Mouse (Mus musculus): Measurements from ENCODE around the gene Camta1. TPM values are rescaled to one million over a fixed set of nuclear protein-coding genes. Genes with fewer than 3 reads are reported as not detected.

Gene Camta1
- total RNA-seq, 2 experiments from 2014 or later: 51.1 to 60.0 TPM

DNA sequence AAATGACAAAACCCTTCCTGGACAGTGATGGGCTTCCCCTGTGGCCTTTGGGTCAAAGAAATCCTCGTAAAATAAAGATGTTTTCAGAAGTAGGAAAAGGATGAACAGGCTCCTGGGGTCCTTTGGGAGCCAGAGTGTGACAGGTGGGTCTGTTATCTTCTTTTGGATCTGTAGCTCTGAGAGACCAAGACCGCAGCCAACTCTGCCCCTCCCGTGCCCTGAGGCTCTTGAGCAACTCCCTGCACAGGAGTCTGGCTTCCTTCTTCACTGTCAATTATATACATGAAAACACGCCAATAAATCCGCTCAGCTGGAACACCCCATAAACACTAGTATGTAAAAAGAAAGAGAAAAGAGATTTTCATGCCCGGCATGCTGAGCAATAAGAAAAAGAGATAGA lies 250.1 kb downstream of the Camta1 start:
- no peak for DNase-seq (ENCODE audit: low spot score in 2 of 2)

- DNase-seq (ENCODE audit: low spot score in 2 of 2): peak in 1 of 2 experiments; percentile 33
Observed at GRCm38 (mm10) chr4:151610266-151610665, 251.4 kb downstream of the Camta1 start.

GRCm38 (mm10) chr4:151604907-151605306 lies 256.8 kb downstream of the Camta1 start:
- peak; percentile 24 to 26 for DNase-seq (ENCODE audit: low spot score in 2 of 2)

DNA sequence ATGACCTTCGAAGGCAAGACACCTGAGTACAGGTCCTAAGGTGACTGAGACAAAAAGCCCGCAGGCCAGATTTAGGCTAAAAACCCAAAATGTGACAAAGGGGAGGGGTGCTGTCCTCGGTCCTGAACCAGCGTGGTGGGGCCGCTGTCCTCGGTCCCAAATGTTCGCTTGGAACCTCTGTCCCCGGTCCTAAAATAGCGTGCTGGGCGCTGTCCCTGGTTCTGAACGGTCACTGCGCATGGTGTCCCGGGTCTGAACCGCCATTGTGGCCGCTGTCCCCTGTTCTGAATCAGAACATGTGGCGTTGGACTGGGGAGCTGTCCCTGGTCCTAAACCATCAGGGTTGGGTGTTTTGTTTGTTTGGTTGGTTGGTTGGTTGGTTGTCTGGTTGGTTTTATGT lies 257.2 kb downstream of the Camta1 start:
- peak; percentile 77 to 87 for DNase-seq (ENCODE audit: low spot score in 2 of 2)

GRCm38 (mm10) chr4:151603586-151603985 lies 258.1 kb downstream of the Camta1 start:
- no peak for DNase-seq (ENCODE audit: low spot score in 2 of 2)

DNA sequence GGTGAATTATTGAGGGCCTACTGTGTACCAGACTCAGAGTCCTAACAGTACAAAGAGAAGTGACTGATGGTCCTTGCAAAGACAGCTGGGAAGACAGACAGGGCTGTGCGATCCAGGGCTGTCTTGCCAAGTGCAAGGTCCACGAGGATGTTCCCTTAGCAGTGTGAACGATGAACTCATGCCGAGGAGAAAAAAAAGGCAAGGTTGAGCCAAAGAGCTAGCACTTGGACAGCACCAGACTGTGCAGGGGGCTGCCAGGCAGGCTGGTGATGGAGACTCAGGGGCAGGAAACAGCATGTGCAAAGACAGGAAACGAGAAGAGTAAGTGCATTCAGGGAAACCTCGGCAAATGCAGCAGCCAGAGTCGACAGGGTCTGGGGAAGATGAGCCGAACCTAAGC lies 266.6 kb downstream of the Camta1 start:
- DNase-seq (ENCODE audit: low spot score in 2 of 2): no peak

- DNase-seq (ENCODE audit: low spot score in 2 of 2): no peak
Observed at GRCm38 (mm10) chr4:151593042-151593441, 268.6 kb downstream of the Camta1 start.

DNA sequence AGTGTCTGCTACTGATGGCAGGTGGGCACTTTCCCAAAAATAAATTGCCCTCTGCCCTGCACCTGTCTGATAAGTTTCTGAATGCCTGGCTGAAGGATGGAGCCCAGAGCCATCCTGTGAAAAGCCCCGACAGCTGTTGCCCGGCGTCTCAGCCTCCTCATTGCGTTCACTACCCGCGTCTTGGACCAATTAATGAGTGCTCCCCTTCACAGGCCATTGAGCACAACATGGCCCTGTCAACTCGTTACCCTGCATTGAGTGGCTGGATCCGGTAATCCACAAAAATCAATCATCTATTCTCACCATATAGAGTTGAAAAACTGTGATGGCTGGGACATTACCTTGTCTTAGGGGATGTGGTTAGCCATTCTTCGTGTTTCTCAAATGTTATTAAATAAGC lies 275.6 kb downstream of the Camta1 start:
- DNase-seq (ENCODE audit: low spot score in 2 of 2): no peak

- no peak for DNase-seq (ENCODE audit: low spot score in 2 of 2)
Observed at GRCm38 (mm10) chr4:151577961-151578360, 283.7 kb downstream of the Camta1 start.

DNA sequence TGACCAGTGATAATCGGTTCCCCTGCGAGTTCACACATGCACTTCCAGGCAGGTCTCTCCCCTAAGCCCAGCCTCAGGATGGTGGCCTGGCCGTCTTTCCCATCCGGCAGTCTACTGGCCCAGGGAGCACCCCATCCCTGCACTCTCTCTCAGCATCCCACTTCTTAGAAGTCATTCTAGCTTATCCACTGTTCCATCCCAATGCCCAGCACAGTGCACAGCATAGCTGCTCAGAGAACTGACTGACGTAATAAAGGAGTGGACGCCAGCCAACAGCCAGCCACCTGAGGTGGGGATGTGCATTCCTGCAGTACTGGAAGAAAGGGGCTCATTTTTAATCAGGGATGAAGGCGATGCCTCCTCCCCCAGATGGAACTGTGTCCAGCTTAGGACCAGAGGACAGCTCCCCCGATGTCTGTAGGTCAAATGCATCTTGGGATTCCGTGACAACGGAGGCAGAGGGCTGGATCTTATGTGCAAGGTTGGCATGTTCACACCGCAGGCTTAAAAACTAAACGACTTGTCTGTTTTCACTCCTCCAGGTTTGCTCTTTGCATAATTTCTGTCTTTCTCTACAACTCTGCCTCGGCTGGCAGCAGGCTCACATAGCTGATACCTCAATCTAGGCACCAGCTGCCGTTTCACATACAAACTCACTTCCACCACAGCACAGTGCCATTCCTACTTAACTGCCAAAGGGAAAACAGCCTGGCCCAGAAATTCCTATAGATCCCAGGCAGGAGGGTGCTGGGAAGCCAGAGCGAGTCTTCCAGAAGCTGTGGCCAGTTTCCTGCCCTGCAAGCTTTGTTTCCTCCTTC lies 285.2 kb downstream of the Camta1 start:
- DNase-seq (ENCODE audit: low spot score in 2 of 2): no peak

DNA sequence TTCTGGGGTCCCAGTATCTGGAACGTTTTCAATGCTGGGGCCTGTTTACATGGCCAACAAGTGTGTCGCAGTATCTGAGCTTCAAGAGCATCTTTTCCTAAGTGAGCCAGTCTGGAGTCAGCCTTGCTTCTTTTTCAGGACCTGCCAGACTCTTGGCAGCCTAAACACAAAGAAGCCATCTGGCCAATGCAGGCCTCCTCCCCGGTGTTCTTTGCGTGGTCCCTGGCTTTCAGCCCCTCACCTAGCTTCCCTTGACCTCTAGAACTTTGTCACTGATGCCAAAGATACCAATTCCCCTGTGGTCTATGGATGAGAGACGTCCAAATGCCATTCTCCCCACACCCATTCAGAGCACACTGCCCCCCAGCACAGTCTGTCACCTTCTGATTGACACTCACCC lies 289.0 kb downstream of the Camta1 start:
- no peak for DNase-seq (ENCODE audit: low spot score in 2 of 2)

GRCm38 (mm10) chr4:151569586-151569985 lies 292.1 kb downstream of the Camta1 start:
- no peak for DNase-seq (ENCODE audit: low spot score in 2 of 2)

- DNase-seq (ENCODE audit: low spot score in 2 of 2): no peak
Observed at GRCm38 (mm10) chr4:151568887-151569286, 292.8 kb downstream of the Camta1 start.

DNA sequence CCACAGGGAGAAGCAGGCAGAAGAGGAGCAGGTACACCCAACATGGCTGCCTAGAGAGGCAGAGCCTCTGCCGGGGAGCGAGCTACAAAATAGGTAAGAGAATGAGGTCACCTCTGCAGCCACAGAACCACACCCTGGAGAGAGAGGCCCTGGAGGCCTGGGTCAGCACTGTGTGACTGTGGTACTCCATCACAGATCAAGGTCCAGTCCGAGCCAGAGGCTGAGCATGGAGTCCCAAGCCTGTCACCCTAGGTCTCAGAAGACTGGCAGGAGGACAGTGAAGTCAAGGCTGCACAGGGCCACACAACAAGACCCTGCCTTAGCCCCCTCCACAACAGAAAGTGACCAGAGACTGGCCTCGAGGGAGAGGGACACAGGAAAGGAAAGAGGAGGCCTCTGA lies 294.6 kb downstream of the Camta1 start:
- no peak for DNase-seq (ENCODE audit: low spot score in 2 of 2)

GRCm38 (mm10) chr4:151555505-151555904 lies 306.2 kb downstream of the Camta1 start:
- DNase-seq (ENCODE audit: low spot score in 2 of 2): no peak

DNA sequence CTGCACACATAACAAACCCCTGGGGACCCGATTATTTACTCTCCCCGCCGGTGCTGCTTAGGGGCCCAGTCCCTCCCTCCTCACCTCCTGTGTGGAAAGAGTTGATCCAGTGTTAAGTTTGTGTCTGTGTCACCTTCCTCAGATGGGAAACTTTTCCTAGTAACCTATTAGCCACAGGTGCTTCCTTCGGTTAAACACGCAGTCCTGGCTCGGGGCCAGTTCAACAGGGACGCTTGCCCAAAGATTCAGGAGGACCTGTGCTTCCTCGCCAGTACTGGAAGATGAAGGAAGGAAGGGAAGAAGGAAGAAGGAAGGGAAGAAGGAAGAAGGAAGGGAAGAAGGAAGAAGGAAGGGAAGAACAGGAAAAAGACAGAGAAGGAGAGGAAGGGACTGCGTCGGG lies 312.2 kb downstream of the Camta1 start:
- DNase-seq (ENCODE audit: low spot score in 2 of 2): no peak

GRCm38 (mm10) chr4:151545452-151545851 lies 316.2 kb downstream of the Camta1 start:
- DNase-seq (ENCODE audit: low spot score in 2 of 2): no peak

GRCm38 (mm10) chr4:151544191-151544590 lies 317.5 kb downstream of the Camta1 start:
- no peak for DNase-seq (ENCODE audit: low spot score in 2 of 2)

- DNase-seq (ENCODE audit: low spot score in 2 of 2): no peak
Observed at GRCm38 (mm10) chr4:151540546-151540945, 321.1 kb downstream of the Camta1 start.

- DNase-seq (ENCODE audit: low spot score in 2 of 2): no peak
Observed at GRCm38 (mm10) chr4:151539881-151540280, 321.8 kb downstream of the Camta1 start.

DNA sequence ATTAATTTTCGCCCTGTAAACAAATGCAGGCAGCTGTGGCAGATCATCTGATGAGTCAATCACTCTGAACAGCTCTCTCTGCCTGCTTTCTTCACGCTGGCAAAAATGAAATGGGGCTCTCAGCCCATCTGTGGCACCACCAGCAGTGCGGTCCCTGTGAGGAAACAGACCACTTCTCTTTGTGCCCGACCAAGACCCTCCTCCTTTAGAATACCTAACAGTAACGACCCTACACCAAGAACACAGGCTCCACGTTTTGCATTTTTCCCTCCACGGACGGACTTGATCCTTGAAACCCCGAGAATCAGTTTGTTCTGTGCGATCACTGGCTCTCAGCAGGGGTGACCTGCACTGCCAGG lies 322.5 kb downstream of the Camta1 start:
- no peak for DNase-seq (ENCODE audit: low spot score in 2 of 2)

GRCm38 (mm10) chr4:151538446-151539166 lies 323.1 kb downstream of the Camta1 start:
- no peak for DNase-seq (ENCODE audit: low spot score in 2 of 2)
